Mouse (Mus musculus) olfactory bulb, adult 2 months (tissue): ENCODE results near the gene Uvssa. TPM values are rescaled to one million over a fixed set of nuclear protein-coding genes. Genes with fewer than 3 reads are reported as not detected.

ENCODE experiments used
- H3K27ac ChIP-seq: fragments of 200-500 bp; 2 replicates; pipeline ENCODE4 v1.5.1; 2012; ENCODE audit warnings: low read depth, low read length; ENCODE audit not compliant: insufficient read depth
- H3K4me1 ChIP-seq: fragments of 200-500 bp; 2 replicates; pipeline ENCODE4 v1.6.1; 2012; ENCODE audit warnings: low read length; ENCODE audit not compliant: control insufficient read depth, insufficient read depth
- H3K4me3 ChIP-seq: fragments of 200-500 bp; 2 replicates; pipeline ENCODE4 v1.5.1; 2012; ENCODE audit warnings: mild to moderate bottlenecking, low read depth, low read length, moderate library complexity; ENCODE audit not compliant: insufficient read depth
- CTCF ChIP-seq: fragments of 200-500 bp; IDR thresholded peaks from 2 replicates; pipeline ENCODE4 v1.5.1; 2012; ENCODE audit warnings: low read depth, mild to moderate bottlenecking, low read length, moderate library complexity; ENCODE audit not compliant: insufficient read depth
- POLR2A ChIP-seq: fragments of 200-500 bp; IDR thresholded peaks from 2 replicates; pipeline ENCODE4 v1.6.1; 2012; ENCODE audit warnings: mild to moderate bottlenecking, low read depth, low read length, moderate library complexity; ENCODE audit not compliant: insufficient read depth
- WGBS: fragments of 180-500 bp; shearing (Covaris S2); methylation state at CpG from one replicate; pipeline ENCODE4 v1.1.7; 2018; 5-methylcytosine and 5-hydroxymethylcytosine counted together
- polyA plus RNA-seq: library from polyadenylated mRNA; stranded (reverse); fragments of >200 nt; gene quantifications from 2 replicates; pipeline ENCODE4 v1.2.4, GENCODE M21; 2012; ENCODE audit warnings: low replicate concordance; ENCODE audit not compliant: missing spikeins, insufficient read depth, insufficient read length

Uvssa gene
- polyA plus RNA-seq, 1 experiment = not detected

DNA sequence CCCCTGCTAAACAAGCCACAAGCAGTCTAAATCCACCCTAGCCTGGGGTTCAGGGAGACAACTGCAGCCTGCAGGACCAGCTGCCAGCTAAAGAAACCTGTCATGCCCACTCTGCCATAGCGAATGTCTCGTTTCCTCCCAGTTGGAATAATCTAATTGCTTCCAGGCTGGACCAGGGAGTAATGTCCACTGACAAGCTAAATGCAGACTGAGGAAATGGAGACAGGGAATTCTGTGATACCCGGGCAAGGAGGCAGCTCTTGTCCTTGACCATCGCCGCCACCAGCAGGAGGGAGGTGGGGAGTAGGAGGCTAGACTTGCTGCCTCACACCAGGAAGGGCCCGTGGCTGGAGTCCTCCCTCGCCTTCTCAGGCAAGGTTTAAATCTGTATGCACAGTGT is 86.0 kb downstream of the Uvssa start:
- no peak overlapping the region for H3K27ac ChIP-seq
- TF ChIP-seq POLR2A = no peak
- no peak for TF ChIP-seq CTCF
- no peak overlapping the region for H3K4me3 ChIP-seq
- no peaks in the 10 kb centered on the region for H3K4me1 ChIP-seq
- WGBS = 70% methylated on average over 7 of the region's 7 CpGs

DNA sequence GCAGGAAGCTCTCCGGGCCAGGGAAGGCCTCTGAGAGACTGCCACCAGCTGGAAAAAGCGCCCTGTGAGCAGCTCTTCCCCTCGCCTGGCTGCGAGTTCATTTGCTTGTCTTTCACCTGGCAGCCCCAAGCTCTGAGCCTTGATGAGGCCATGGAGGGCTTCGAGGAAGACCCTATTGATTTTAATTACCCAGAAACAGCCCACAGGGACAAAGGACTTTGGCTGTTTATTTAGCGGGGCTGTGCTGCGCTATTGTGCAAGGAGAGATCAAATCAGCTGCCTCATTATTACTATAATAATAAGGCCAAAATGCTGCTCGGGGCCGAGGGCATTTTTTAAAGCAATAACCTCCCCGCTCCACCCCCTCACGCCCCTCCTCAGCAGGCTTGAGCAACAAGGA is 87.1 kb downstream of the Uvssa start:
- H3K27ac ChIP-seq = no peak overlapping the region
- 48% methylated on average over 11 of the region's 11 CpGs for WGBS
- no peak for TF ChIP-seq POLR2A
- no peak for TF ChIP-seq CTCF
- H3K4me1 ChIP-seq = no peaks in the 10 kb centered on the region
- no peak overlapping the region for H3K4me3 ChIP-seq

Other genes starting within 250 kb of the Uvssa start
- gene Spon2, start 160.1 kb upstream of the Uvssa start, polyA plus RNA-seq = not detected in 2 replicates
- not detected in 2 replicates for gene Ctbp1, start 103.6 kb upstream of the Uvssa start, polyA plus RNA-seq
- gene Maea, start 43.0 kb upstream of the Uvssa start, polyA plus RNA-seq = not detected in 2 replicates
- gene Nkx1-1, start 55.4 kb downstream of the Uvssa start, polyA plus RNA-seq = not detected in 2 replicates